Comparison of ENCODE assay signal across 13 mouse cellular contexts in the genomic region with DNA sequence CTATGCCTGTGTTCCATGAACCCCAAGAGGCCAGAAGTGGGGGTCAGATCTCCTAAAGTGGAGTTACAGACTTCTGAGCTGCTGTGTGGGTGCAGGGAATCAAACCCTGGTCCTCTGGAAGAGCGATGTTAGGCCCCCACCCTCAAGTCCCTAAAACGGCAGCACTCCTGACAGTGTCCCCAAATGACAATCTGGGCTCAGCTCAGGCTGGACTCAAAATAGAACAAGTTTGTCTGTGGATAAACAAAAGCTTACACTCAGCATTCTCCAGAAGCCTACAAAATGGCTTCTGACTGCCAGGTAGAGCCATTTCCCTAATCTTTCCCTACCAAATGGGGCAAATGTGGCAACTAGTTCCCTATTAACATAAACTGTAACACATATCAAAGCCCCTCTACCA. TPM values are rescaled to one million over a fixed set of nuclear protein-coding genes. Genes with fewer than 3 reads are reported as not detected.
DNase-seq lines count a peak whose midpoint lies in the region; ATAC-seq and TF ChIP-seq lines count a peak whose summit lies in the region.
"Had no signal": no experiment of that assay in that cellular context is flagged by ENCODE, and none has a peak within 500 bp of the region (broad histone marks: within the 10 kb centered on the region; RNA-seq: fewer than 3 reads in every experiment).

No protein-coding gene starts in this region.

- H3K27ac ChIP-seq in heart, adult 2 months, result peak overlapping the region; percentile 77
- H3K27ac ChIP-seq in kidney, embryonic 16.5 days (ENCODE audit: low read length), result peak overlapping the region; percentile 84; the same call in 1 of the 2 replicates
- H3K27ac ChIP-seq in intestine, embryonic 14.5 days (ENCODE audit: low read depth), result peak overlapping the region; percentile 89
- H3K27ac ChIP-seq in stomach, embryonic 14.5 days (ENCODE audit: low read length), result peak overlapping the region; percentile 87; the same call in 1 of the 2 replicates
- H3K27ac ChIP-seq: hindbrain, embryonic 12.5 days had no signal

- peak in 1 of 2 experiments; percentile 19 for DNase-seq in heart, adult 2 months
- no peak for DNase-seq in heart, postnatal 14 days
- DNase-seq in kidney, postnatal 14 days, result no peak
- no peak for DNase-seq in intestine, embryonic 14.5 days (ENCODE audit: low spot score)
- no peak for DNase-seq in urinary bladder, postnatal 36 days (ENCODE audit: low spot score in 2 of 2)
- DNase-seq: liver, embryonic 13.5 days; spleen, adult 18-20 months; thymus, adult 2 months had no signal

- H3K27me3 ChIP-seq in heart, adult 2 months (ENCODE audit: control insufficient read depth, insufficient read depth, low read length), result no peaks in the 10 kb centered on the region
- no peaks in the 10 kb centered on the region for H3K27me3 ChIP-seq in kidney, embryonic 16.5 days (ENCODE audit: insufficient read depth, low read length)
- H3K27me3 ChIP-seq in intestine, embryonic 14.5 days (replicated peaks; ENCODE audit: control insufficient read depth, insufficient read depth, low read length), result no peaks in the 10 kb centered on the region
- H3K27me3 ChIP-seq in stomach, embryonic 14.5 days (ENCODE audit: control insufficient read depth, insufficient read depth, low read length), result no peaks in the 10 kb centered on the region
- H3K27me3 ChIP-seq: hindbrain, embryonic 12.5 days; liver, embryonic 13.5 days; midbrain, embryonic 12.5 days had no signal

- peaks cover 9% of the 10 kb centered on the region for H3K36me3 ChIP-seq in heart, adult 2 months (ENCODE audit: control insufficient read depth, insufficient read depth, low read length)
- no peaks in the 10 kb centered on the region for H3K36me3 ChIP-seq in kidney, embryonic 16.5 days (ENCODE audit: insufficient read depth, low read length)
- H3K36me3 ChIP-seq in intestine, embryonic 14.5 days (ENCODE audit: control insufficient read depth, insufficient read depth, low read length), result no peaks in the 10 kb centered on the region
- no peaks in the 10 kb centered on the region for H3K36me3 ChIP-seq in stomach, embryonic 14.5 days (ENCODE audit: control insufficient read depth, insufficient read depth, low read length)
- H3K36me3 ChIP-seq: hindbrain, embryonic 12.5 days; liver, embryonic 13.5 days; midbrain, embryonic 12.5 days had no signal

- H3K79me2 ChIP-seq in heart, adult 2 months (replicated peaks; ENCODE audit: control insufficient read depth, insufficient read depth, low read length), result no peaks in the 10 kb centered on the region

- no peak overlapping the region for H3K9ac ChIP-seq in heart, adult 2 months (ENCODE audit: low read depth, low read length)
- H3K9ac ChIP-seq in kidney, embryonic 16.5 days (replicated peaks; ENCODE audit: low read length), result peak overlapping the region; percentile 75; the same call in 1 of the 2 replicates
- no peak overlapping the region for H3K9ac ChIP-seq in intestine, embryonic 14.5 days (ENCODE audit: low read length)
- no peak overlapping the region for H3K9ac ChIP-seq in stomach, embryonic 14.5 days (replicated peaks; ENCODE audit: low read depth, low read length)

- no peak overlapping the region; the same call in 1 of the 2 replicates for H3K4me2 ChIP-seq in kidney, embryonic 16.5 days (replicated peaks; ENCODE audit: low read depth, low read length)
- no peak overlapping the region for H3K4me2 ChIP-seq in intestine, embryonic 14.5 days (ENCODE audit: low read length)
- 0 out of 2 replicates have a peak overlapping the region, but pooled peaks have one; percentile 56 for H3K4me2 ChIP-seq in stomach, embryonic 14.5 days (replicated peaks; ENCODE audit: low read depth, low read length)

- no peak for TF ChIP-seq POLR2A in heart, adult 2 months (IDR thresholded peaks at IDR 0.05; ENCODE audit: insufficient read depth, low read depth, low read length)

- H3K9me3 ChIP-seq in kidney, embryonic 16.5 days (ENCODE audit: low read length), result no peaks in the 10 kb centered on the region
- no peaks in the 10 kb centered on the region for H3K9me3 ChIP-seq in intestine, embryonic 14.5 days (ENCODE audit: control insufficient read depth, low read length)
- no peaks in the 10 kb centered on the region for H3K9me3 ChIP-seq in stomach, embryonic 14.5 days (ENCODE audit: control insufficient read depth, low read depth, low read length)
- H3K9me3 ChIP-seq: hindbrain, embryonic 12.5 days; liver, embryonic 13.5 days; midbrain, embryonic 12.5 days had no signal

- intact Hi-C loops in heart, adult 2 months (cut with DNase I), result loop anchor here (5.0 kb wide), 1 partner anchor 116 kb away; a partner anchor contains a TSS
- intact Hi-C loops in heart, postnatal 14 days (cut with DNase I), result loop anchor here (2.0 kb wide), 1 partner anchor 22 kb away; no protein-coding TSS in a partner anchor

- H3K4me1 ChIP-seq in heart, adult 2 months (ENCODE audit: control insufficient read depth, insufficient read depth, low read length), result peaks cover 16% of the 10 kb centered on the region
- peaks cover 26% of the 10 kb centered on the region for H3K4me1 ChIP-seq in kidney, embryonic 16.5 days (ENCODE audit: insufficient read depth, low read length)
- H3K4me1 ChIP-seq in intestine, embryonic 14.5 days (replicated peaks; ENCODE audit: control insufficient read depth, insufficient read depth, low read length), result peaks cover 18% of the 10 kb centered on the region
- peaks cover 22% of the 10 kb centered on the region for H3K4me1 ChIP-seq in stomach, embryonic 14.5 days (ENCODE audit: control insufficient read depth, insufficient read depth, low read length)

- TF ChIP-seq EP300 in heart, adult 2 months (IDR thresholded peaks at IDR 0.05; ENCODE audit: insufficient read depth, low read depth, low read length), result no peak

- WGBS in heart, adult 2 months, result 51% methylated on average over 2 of the region's 2 CpGs
- 83% methylated on average over 2 of the region's 2 CpGs for WGBS in kidney, embryonic 16.5 days
- WGBS in intestine, embryonic 14.5 days, result 69% methylated on average over 2 of the region's 2 CpGs
- 67% methylated on average over 2 of the region's 2 CpGs for WGBS in stomach, embryonic 14.5 days

- H3K4me3 ChIP-seq in heart, adult 2 months, result no peak overlapping the region
- no peak overlapping the region for H3K4me3 ChIP-seq in kidney, embryonic 16.5 days (ENCODE audit: low read length)
- no peak overlapping the region for H3K4me3 ChIP-seq in intestine, embryonic 14.5 days (ENCODE audit: low read depth, low read length)
- H3K4me3 ChIP-seq in stomach, embryonic 14.5 days (ENCODE audit: low read depth, low read length), result no peak overlapping the region

- no peak for TF ChIP-seq CTCF in heart, adult 2 months (IDR thresholded peaks at IDR 0.05)

- no peak for ATAC-seq in kidney, embryonic 16.5 days (ENCODE audit: low FRiP score, low TSS enrichment)
- no peak for ATAC-seq in intestine, embryonic 14.5 days (replicated peaks; ENCODE audit: low FRiP score, low TSS enrichment, low read depth)
- no peak for ATAC-seq in stomach, embryonic 14.5 days (ENCODE audit: insufficient number of reproducible peaks, insufficient read depth, low FRiP score, low read depth)
- ATAC-seq in megakaryocyte progenitor cell, adult 5-6 weeks (replicated peaks; ENCODE audit: poor library complexity), result no peak

RNA-seq across cellular contexts. Expression of a gene that starts 13.4 kb away (rescaled TPM):
- 10 to 100 TPM; 39.2 to 51.4 TPM for total RNA-seq in heart, adult 2 months (2021)
- polyA plus RNA-seq in heart, adult 2 months (2012; rRNA removed), result 36.2 and 46.2 TPM in 2 replicates
- total RNA-seq in heart, postnatal 14 days (2021), result 10 to 100 TPM; 48.3 to 57.2 TPM
- 3.8 and 3.9 TPM in 2 replicates for polyA plus RNA-seq in kidney, embryonic 16.5 days (2015; fragmentation: Nextera tagmentation; extraction: Ambion mirVana)
- polyA plus RNA-seq in intestine, embryonic 14.5 days (2014; fragmentation: Nextera tagmentation; extraction: Ambion mirVana), result 1.2 and 2.6 TPM in 2 replicates
- 3.1 and 5.3 TPM in 2 replicates for polyA plus RNA-seq in stomach, embryonic 14.5 days (2014; fragmentation: Nextera tagmentation; extraction: Ambion mirVana)
- total RNA-seq in megakaryocyte progenitor cell, adult 5-6 weeks (2015), result 0.17 and 1.4 TPM in 2 replicates
- 0.33 TPM in 1 of 2 replicates, not detected in the other for total RNA-seq in megakaryocyte progenitor cell, adult 5-6 weeks (2017)

RNA-seq across cellular contexts. Expression of a gene that starts 38.3 kb away (rescaled TPM):
- 10 to 100 TPM; 54.4 to 61.9 TPM for total RNA-seq in heart, adult 2 months (2021)
- 173 and 200 TPM in 2 replicates for polyA plus RNA-seq in heart, adult 2 months (2012; rRNA removed)
- 10 to 100 TPM; 46.0 to 59.8 TPM for total RNA-seq in heart, postnatal 14 days (2021)
- 174 and 208 TPM in 2 replicates for polyA plus RNA-seq in kidney, embryonic 16.5 days (2015; fragmentation: Nextera tagmentation; extraction: Ambion mirVana)
- 23.2 and 26.3 TPM in 2 replicates for polyA plus RNA-seq in intestine, embryonic 14.5 days (2014; fragmentation: Nextera tagmentation; extraction: Ambion mirVana)
- 27.0 and 35.8 TPM in 2 replicates for polyA plus RNA-seq in stomach, embryonic 14.5 days (2014; fragmentation: Nextera tagmentation; extraction: Ambion mirVana)
- total RNA-seq in megakaryocyte progenitor cell, adult 5-6 weeks (2015), result 3.9 and 5.4 TPM in 2 replicates
- total RNA-seq in megakaryocyte progenitor cell, adult 5-6 weeks (2017), result 0.37 and 1.8 TPM in 2 replicates

RNA-seq across cellular contexts. Expression of a gene that starts 42.5 kb away (rescaled TPM):
- total RNA-seq in heart, adult 2 months (2021), result 100 to 1,000 TPM; 134 to 139 TPM
- polyA plus RNA-seq in heart, adult 2 months (2012; rRNA removed), result 39.1 and 64.4 TPM in 2 replicates
- 100 to 1,000 TPM; 161 to 165 TPM for total RNA-seq in heart, postnatal 14 days (2021)
- 23.7 and 38.1 TPM in 2 replicates for polyA plus RNA-seq in kidney, embryonic 16.5 days (2015; fragmentation: Nextera tagmentation; extraction: Ambion mirVana)
- 49.8 and 57.5 TPM in 2 replicates for polyA plus RNA-seq in intestine, embryonic 14.5 days (2014; fragmentation: Nextera tagmentation; extraction: Ambion mirVana)
- 47.0 and 61.2 TPM in 2 replicates for polyA plus RNA-seq in stomach, embryonic 14.5 days (2014; fragmentation: Nextera tagmentation; extraction: Ambion mirVana)
- 154 and 191 TPM in 2 replicates for total RNA-seq in megakaryocyte progenitor cell, adult 5-6 weeks (2015)
- 131 and 135 TPM in 2 replicates for total RNA-seq in megakaryocyte progenitor cell, adult 5-6 weeks (2017)

RNA-seq across cellular contexts. Expression of a gene that starts 58.9 kb away (rescaled TPM):
- total RNA-seq in heart, adult 2 months (2021), result 10 to 100 TPM; 42.1 to 45.3 TPM
- 31.3 and 54.4 TPM in 2 replicates for polyA plus RNA-seq in heart, adult 2 months (2012; rRNA removed)
- total RNA-seq in heart, postnatal 14 days (2021), result 10 to 100 TPM; 41.6 to 44.4 TPM
- polyA plus RNA-seq in kidney, embryonic 16.5 days (2015; fragmentation: Nextera tagmentation; extraction: Ambion mirVana), result 53.2 and 55.9 TPM in 2 replicates
- polyA plus RNA-seq in intestine, embryonic 14.5 days (2014; fragmentation: Nextera tagmentation; extraction: Ambion mirVana), result 55.4 and 55.8 TPM in 2 replicates
- 46.8 and 47.5 TPM in 2 replicates for polyA plus RNA-seq in stomach, embryonic 14.5 days (2014; fragmentation: Nextera tagmentation; extraction: Ambion mirVana)
- 27.8 and 29.9 TPM in 2 replicates for total RNA-seq in megakaryocyte progenitor cell, adult 5-6 weeks (2015)
- 47.3 and 52.2 TPM in 2 replicates for total RNA-seq in megakaryocyte progenitor cell, adult 5-6 weeks (2017)
